28 mouse cellular contexts compared by ENCODE assay signal in the genomic region with DNA sequence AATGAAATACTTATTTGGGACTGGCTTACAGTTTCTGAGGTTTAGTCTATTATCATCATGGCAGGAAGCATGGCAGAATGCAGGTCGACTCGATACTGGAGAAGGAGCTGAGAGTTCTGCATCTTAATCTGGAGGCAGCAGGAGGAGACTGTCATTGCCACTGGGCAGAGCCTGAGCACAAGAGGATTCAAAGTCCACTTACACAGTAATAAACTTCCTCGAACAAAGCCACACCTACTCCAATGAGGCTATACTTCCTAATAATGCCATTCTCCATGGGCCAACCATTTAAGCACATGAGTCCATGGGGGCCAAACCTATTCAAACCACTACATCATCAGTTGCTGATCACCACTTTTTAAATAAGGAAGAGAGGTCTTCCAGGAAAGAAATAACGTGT.
"Had no signal": no experiment of that assay in that cellular context is flagged by ENCODE, and none has a peak within 500 bp of the region (broad histone marks: within the 10 kb centered on the region; RNA-seq: fewer than 3 reads in every experiment).

No protein-coding gene starts in this region.

- H3K9me3 ChIP-seq: heart, embryonic 13.5 days; heart, embryonic 15.5 days; hindbrain, embryonic 10.5 days; hindbrain, embryonic 13.5 days; hindbrain, embryonic 15.5 days; kidney, embryonic 15.5 days; limb, embryonic 10.5 days; limb, embryonic 12.5 days; liver, embryonic 13.5 days; liver, embryonic 15.5 days had no signal

- H3K36me3 ChIP-seq: heart, embryonic 13.5 days; heart, embryonic 15.5 days; hindbrain, embryonic 10.5 days; hindbrain, embryonic 13.5 days; hindbrain, embryonic 15.5 days; kidney, embryonic 15.5 days; limb, embryonic 10.5 days; limb, embryonic 12.5 days; liver, embryonic 13.5 days; liver, embryonic 15.5 days had no signal

- H3K27me3 ChIP-seq: heart, embryonic 13.5 days; heart, embryonic 15.5 days; hindbrain, embryonic 13.5 days; hindbrain, embryonic 15.5 days; kidney, embryonic 15.5 days; limb, embryonic 12.5 days; liver, embryonic 13.5 days; liver, embryonic 15.5 days had no signal

- H3K9ac ChIP-seq: heart, embryonic 13.5 days; heart, embryonic 15.5 days; hindbrain, embryonic 13.5 days; hindbrain, embryonic 15.5 days; kidney, embryonic 15.5 days; limb, embryonic 12.5 days; liver, embryonic 13.5 days; liver, embryonic 15.5 days had no signal

- H3K4me1 ChIP-seq: heart, embryonic 13.5 days; heart, embryonic 15.5 days; hindbrain, embryonic 10.5 days; hindbrain, embryonic 13.5 days; hindbrain, embryonic 15.5 days; kidney, embryonic 15.5 days; limb, embryonic 10.5 days; limb, embryonic 12.5 days; liver, embryonic 13.5 days; liver, embryonic 15.5 days had no signal

- H3K27ac ChIP-seq: heart, adult 2 months; heart, embryonic 13.5 days; heart, embryonic 15.5 days; hindbrain, embryonic 10.5 days; hindbrain, embryonic 13.5 days; hindbrain, embryonic 15.5 days; hindbrain, postnatal 0 days; kidney, embryonic 15.5 days; kidney, postnatal 0 days; layer of hippocampus, adult 2 months; left cerebral cortex, adult 2 months; limb, embryonic 10.5 days; limb, embryonic 12.5 days; liver, embryonic 13.5 days; liver, embryonic 15.5 days had no signal

- ATAC-seq: hindbrain, postnatal 0 days had no signal

- H3K4me2 ChIP-seq: heart, embryonic 11.5 days; heart, embryonic 13.5 days; heart, embryonic 15.5 days; hindbrain, embryonic 13.5 days; hindbrain, embryonic 15.5 days; kidney, embryonic 15.5 days; limb, embryonic 12.5 days; liver, embryonic 11.5 days; liver, embryonic 13.5 days; liver, embryonic 15.5 days had no signal

- DNase-seq: gastrocnemius, postnatal 14 days; gastrocnemius, postnatal 36 days; heart, adult 11 months; heart, adult 2 months; heart, postnatal 14 days; heart, postnatal 36 days; kidney, adult 11 months; kidney, adult 2 months; kidney, adult 9 months; kidney, postnatal 14 days; kidney, postnatal 4 days; liver; liver, embryonic 13.5 days had no signal

- H3K4me3 ChIP-seq: heart, adult 2 months; heart, embryonic 13.5 days; heart, embryonic 15.5 days; hindbrain, embryonic 10.5 days; hindbrain, embryonic 13.5 days; hindbrain, embryonic 15.5 days; kidney, embryonic 15.5 days; layer of hippocampus, adult 2 months; left cerebral cortex, adult 2 months; limb, embryonic 10.5 days; limb, embryonic 12.5 days; liver, embryonic 13.5 days; liver, embryonic 15.5 days had no signal
